Mouse (Mus musculus): ENCODE results near the gene Vps37b. TPM values are rescaled to one million over a fixed set of nuclear protein-coding genes. Genes with fewer than 3 reads are reported as not detected.

Gene Vps37b
- 6.2 TPM for polyA plus RNA-seq (2014; fragmentation: Illumina TruSeq; extraction: RNeasy Lipid Tissue Mini Kit (QIAGEN cat#74804))

DNA sequence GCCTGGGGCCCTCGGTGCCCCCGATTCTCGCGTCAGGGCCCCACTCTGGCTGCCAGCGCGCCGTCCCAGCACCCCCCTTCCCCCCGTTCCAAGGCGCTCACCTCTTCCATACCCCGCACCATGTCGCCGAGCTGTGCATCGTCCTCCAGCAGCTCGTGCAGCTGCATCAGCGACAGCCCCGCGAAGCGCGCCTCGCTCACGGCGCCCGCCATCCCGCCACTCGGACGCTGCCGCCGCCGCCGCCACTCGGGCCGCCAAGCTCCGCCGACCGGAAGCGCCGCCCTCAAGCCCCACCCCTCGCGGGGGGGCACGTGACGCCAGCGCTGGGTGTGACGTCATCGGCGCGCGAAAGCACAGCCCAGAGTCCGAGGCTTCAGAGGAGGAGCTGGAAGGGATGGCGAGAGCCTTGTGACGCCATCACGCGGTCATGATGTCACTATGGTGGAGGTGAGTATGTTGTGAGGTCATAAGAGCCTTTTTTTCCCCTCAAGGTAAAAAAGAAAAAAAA, at the start of gene Vps37b:
Gene Vps37b, minus strand, starts transcription at position 270 of the 508 bp plus-strand sequence.

DNA sequence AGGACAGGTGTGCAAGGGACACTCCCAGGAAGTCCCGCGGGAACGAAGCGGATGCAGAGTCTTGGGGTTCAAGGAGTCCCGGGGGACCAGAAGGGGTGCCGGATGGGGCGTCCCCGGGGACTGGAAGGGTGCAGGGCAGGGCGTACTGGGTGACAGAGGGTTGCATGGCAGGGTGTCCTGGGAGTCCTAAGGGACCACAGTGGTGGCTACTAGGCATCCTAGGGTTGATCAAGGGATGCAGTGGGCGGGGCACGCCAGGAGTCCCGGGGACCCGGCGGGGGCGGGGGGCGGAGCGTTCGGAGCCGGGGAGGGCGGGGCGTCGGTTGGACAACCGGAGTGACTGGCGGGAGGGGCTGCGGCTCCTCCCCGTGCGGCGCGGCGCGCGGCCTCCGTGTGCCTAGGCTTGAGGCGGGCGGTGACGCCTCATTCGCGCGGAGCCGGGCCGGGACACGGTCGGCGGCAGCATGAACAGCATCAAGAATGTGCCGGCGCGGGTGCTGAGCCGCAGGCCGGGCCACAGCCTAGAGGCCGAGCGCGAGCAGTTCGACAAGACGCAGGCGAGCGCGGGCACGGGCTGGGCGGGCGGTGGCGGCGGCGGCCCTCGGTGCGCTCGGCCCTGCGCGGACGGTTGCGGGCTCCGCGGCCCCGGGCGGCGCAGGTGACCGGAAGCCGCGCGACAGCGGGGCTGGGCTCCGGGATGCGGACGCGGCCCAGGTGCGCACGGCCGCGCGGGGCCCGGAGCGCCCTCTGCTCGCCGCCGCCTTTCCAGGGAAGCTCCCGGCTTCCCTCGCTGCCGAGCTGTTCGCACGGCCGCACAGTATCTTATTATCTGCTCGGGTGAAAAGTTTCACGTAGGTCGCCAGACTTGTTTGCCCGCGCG, 58.5 kb downstream of the Vps37b start, which contains the start of gene Hip1r:
Gene Hip1r, plus strand, starts transcription at position 330 of the 880 bp plus-strand sequence.

Other genes starting within 250 kb of the Vps37b start
- 0.23 TPM for gene Hcar2, start 166.8 kb downstream of the Vps37b start, polyA plus RNA-seq (2014; fragmentation: Illumina TruSeq; extraction: RNeasy Lipid Tissue Mini Kit (QIAGEN cat#74804))
- 0.97 TPM for gene Hcar1, start 152.2 kb downstream of the Vps37b start, polyA plus RNA-seq (2014; fragmentation: Illumina TruSeq; extraction: RNeasy Lipid Tissue Mini Kit (QIAGEN cat#74804))
- gene Denr, start 125.1 kb downstream of the Vps37b start, polyA plus RNA-seq (2014; fragmentation: Illumina TruSeq; extraction: RNeasy Lipid Tissue Mini Kit (QIAGEN cat#74804)) = 351 TPM
- gene Gm43518, start 104.9 kb downstream of the Vps37b start, polyA plus RNA-seq (2014; fragmentation: Illumina TruSeq; extraction: RNeasy Lipid Tissue Mini Kit (QIAGEN cat#74804)) = not detected
- 3.0 TPM for gene Ccdc62, start 101.6 kb downstream of the Vps37b start, polyA plus RNA-seq (2014; fragmentation: Illumina TruSeq; extraction: RNeasy Lipid Tissue Mini Kit (QIAGEN cat#74804))
- 0.54 TPM for gene Hip1r, start 58.6 kb downstream of the Vps37b start, polyA plus RNA-seq (2014; fragmentation: Illumina TruSeq; extraction: RNeasy Lipid Tissue Mini Kit (QIAGEN cat#74804))
- 0.14 TPM for gene Abcb9, start 63.5 kb upstream of the Vps37b start, polyA plus RNA-seq (2014; fragmentation: Illumina TruSeq; extraction: RNeasy Lipid Tissue Mini Kit (QIAGEN cat#74804))
- 0.74 TPM for gene Ogfod2, start 80.0 kb upstream of the Vps37b start, polyA plus RNA-seq (2014; fragmentation: Illumina TruSeq; extraction: RNeasy Lipid Tissue Mini Kit (QIAGEN cat#74804))
- gene Arl6ip4, start 83.8 kb upstream of the Vps37b start, polyA plus RNA-seq (2014; fragmentation: Illumina TruSeq; extraction: RNeasy Lipid Tissue Mini Kit (QIAGEN cat#74804)) = 3.5 TPM
- 8.7 TPM for gene Pitpnm2, start 217.5 kb upstream of the Vps37b start, polyA plus RNA-seq (2014; fragmentation: Illumina TruSeq; extraction: RNeasy Lipid Tissue Mini Kit (QIAGEN cat#74804))

Data from ovary, adult 10 weeks (tissue).